Mouse (Mus musculus): ENCODE results near the gene Gm10964. TPM values are rescaled to one million over a fixed set of nuclear protein-coding genes. Genes with fewer than 3 reads are reported as not detected.
A peak's percentile ranks its signal among the peaks of the same experiment; 100 is the strongest.

The Gm10964 gene
- total RNA-seq, 2 experiments from 2014 or later = not detected

DNA sequence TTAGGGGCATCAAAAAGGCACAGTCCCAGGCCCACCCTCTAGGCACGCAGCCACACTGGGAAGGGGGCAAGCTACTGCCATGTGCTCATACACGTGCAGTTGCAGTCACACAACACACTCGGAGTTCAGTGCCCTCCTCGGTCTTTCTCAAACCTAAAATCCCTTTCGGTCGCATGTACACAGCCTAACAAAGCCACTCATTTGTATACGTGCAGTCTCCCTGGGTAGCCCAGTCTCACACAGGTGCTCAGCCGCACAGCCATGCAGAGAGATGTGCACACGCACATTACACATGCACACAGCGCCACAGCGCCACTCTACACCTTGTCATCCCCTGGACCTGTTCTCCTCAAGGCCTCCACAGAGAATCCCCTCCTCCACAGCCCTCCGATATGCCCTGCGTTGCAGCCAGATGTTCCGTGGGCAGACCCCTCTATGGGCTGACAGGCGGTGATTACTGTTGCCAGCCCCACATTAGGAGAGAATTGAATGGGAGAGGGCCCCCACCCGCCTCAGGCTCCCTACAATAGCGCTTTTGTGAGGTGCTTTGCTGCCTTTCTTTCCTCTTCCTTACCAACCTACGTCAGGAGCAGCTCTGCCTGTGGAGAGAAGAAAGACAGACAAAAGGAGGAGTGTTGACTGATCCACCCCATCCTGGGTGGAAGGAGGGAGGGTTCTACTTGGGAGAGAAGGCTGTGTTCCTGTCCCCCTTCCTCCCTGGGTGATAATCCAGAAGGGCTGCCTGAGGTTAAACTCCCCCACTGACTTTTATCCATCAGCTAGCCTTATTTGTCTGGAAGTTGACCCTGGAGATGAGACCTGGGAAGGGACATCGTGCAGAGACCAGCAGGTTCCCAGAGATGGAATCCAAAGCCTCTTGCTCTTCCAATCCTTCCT, 5.1 kb upstream of the Gm10964 start:
- no peak for DNase-seq
- intact Hi-C loops (cut with DNase I) = no loop called here

DNA sequence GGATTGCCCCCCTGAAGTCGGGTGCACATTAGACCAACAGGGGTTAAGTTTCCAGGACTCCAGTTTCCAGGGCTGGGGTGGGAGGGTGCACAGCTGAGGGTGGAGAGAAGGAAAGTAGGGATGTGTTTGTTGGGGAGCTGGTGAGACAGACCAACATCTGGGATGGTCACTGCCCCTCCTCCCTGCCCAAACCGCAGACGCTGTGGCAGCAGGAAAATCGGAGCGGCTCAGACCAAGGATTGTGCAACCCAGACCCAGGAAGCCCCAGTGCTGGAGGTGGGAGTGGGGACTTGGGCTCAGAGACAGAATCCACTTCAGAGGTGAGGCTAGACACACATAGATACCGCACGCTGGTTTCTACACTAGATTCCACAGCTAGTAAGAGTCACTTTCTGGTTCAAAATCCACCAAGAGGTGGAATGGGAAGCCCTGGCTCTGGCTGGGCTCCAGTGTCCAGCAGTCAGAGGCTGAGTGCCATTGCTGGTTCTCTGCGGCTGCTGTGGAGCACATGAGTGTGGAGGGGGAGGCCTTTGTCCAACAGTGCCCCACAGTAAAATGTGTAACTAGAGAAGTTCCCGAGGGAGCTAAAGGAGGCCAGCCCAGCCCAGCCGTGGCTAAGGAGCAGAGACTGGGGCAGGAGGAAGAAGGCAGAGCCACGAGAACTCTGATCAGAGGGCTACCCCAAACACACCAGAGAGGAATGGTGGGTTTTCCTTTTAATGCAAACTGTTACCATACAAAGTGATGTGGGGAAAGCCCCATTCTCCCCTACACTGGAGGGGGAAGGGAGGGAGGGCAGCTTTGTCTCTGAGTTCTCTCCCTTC, 4.3 kb upstream of the Gm10964 start:
- intact Hi-C loops (cut with DNase I) = loop anchor here (5.0 kb wide), 1 partner anchor 253 kb away; no protein-coding TSS in a partner anchor
- peak; percentile 43 to 46 for DNase-seq

DNA sequence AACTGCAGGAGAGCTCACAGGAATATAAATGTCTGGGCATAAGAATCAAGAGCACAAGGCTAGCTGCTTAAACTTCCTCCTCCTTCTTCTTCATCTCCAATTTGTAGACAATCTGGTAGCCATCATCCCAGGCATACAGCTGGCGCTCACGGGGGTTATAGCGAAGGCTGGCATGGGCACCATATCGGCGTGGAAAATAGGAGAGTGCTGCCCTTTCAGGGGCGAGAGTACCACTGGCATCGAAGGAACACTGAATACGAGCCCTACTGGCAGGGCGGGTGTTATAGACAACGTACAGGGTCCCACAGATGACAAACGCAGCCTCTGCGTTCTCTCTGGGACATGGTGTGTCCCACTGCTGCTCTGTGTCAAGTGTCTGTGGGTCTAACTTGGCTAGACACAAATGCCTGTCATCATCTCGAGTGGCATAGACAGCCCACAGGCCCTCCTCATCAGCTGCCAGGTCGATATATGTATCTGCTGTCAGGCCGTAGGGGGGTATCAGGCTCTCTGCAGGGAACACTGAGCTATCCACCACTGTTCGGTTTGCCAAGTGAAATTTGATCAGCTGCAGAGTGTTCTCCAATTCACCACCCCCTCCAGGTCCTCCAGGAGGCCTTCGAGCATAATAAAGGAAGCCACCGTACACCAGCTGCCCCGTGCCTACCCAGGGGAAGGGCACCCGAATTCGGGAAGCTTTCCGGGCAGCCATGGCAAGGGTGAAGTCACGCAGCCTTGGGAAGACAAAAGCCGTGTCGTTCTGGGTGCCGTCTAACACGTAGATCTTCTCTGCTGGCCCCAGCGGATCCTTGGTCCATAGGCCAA, 3.2 kb upstream of the Gm10964 start:
- intact Hi-C loops (cut with DNase I) = loop anchor here (5.0 kb wide), 1 partner anchor 254 kb away; no protein-coding TSS in a partner anchor
- no peak for DNase-seq

DNA sequence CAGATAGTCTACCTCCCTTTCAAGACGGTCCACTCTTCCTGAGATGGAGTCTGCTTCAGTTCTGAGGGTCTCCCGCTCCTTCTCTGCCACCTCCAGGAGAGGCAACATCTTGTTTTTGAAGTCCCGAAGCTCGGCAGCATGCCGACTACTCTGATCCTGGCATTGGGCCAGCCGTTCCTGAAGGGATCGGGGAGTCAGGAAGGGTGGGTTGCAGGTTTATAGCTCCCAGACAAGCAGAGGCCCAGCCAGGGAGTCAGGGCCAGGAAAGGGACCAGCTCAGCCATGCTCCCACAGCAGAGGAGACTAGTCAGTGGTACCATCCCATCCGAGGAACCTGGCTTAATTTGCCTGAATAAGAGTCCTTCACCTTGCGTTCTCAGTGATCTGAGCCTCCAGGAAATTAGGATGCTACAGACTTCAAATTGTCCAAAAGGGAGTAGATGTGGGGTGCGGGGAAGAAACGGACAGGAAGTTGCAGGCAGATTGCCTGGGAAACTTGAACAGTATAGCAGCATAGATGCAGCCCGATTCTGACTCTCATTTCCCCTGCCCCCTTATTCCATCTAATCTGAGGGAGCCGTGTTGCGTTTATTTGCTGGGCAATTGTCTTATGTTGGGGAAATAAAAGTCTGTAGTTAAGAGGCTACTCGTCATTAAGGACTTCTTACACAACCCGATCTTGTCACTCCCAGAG, 2.0 kb upstream of the Gm10964 start:
- peak; percentile 58 to 67 for DNase-seq
- intact Hi-C loops (cut with DNase I) = loop anchor here (5.0 kb wide), 1 partner anchor 255 kb away; no protein-coding TSS in a partner anchor

DNA sequence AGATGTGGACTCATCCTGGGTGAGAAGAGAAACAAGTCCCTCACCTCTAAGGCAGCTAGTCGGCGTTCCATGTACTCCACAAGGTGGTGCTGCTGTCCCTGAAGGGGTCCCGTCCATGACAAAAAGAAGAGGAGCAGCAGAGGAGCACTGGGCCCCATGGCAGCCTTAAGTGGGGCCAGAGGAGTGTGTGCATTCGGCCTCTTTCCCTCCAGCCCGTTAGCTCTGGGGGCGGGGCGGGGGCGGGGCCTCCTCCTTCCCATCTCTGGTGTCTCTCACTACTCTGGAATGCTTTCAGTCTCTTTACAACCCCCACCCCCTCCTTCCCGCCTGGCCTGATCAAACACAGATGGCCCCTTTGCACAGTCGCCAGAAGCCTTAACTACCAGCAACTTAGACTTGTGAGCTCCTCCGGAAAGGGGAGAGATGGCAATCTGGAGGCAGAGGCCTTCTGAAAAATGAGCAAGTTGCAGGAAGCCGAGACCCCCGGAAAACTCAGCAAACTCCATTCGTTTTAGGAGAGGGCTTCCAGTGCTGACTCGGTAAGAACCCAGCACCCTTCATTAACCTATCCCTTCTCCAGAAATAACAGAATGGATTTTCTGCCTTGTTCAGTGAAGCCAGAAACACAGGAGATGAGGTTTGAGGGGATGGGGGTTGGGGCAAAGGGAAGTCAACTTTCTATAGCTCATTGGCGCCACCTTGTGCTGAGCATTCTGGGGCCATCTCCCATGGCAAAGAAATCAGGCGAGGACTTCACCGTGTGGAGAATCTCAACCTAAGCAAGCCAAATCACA, 1.2 kb upstream of the Gm10964 start, which contains the start of gene Olfml3:
Gene Olfml3 (minus strand): TSS at position 224 of the 794 bp plus-strand sequence.
- DNase-seq = peak; percentile 89 to 95
- intact Hi-C loops (cut with DNase I) = loop anchor here (1.0 to 5.0 kb wide), 5 partner anchors 53 to 345 kb away; partner anchors contain the start of gene Hipk1

DNA sequence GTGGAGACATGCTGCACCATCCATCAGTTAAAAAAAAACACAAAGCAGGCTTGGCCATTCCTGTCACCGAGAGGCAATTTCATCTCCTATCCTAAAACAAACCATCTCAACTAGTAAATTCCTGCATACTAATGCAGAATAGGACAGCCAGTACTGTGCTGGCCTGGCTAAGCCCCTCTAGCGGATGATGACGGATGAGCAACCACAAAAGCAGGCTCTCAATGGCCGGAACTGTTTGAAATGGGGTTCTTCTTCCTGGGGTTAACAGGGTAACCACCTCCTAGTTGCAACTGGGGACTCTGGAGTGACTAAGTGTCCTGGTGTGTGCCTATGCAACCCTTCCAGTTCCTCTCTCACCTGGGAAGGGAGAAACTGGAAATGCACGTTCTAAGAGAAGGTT, 1.2 kb downstream of the Gm10964 start:
- intact Hi-C loops (cut with DNase I) = no loop called here

DNA sequence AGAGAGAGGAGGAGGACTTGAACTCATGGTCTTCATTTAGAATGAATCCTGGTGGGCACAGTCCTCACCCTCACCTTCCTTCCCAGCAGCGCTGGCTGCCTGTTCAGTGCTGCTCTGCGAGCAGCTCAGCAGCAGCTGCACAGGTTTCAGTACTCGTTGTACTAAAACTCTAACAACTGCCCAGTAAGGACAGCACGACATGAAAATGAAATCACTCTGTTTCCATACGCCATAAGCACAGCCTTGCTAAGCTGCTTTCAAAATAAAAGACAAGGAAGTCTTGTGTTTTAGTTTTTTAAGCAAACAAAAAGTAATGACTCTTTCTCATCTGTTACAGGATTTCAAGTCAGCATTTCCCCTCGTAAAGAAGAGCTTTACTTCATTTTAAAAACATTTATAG, 4.0 kb downstream of the Gm10964 start:
- no peak for DNase-seq

More for the DNA sequence above, 1.2 kb downstream of the Gm10964 start:
- no peak for DNase-seq

DNA sequence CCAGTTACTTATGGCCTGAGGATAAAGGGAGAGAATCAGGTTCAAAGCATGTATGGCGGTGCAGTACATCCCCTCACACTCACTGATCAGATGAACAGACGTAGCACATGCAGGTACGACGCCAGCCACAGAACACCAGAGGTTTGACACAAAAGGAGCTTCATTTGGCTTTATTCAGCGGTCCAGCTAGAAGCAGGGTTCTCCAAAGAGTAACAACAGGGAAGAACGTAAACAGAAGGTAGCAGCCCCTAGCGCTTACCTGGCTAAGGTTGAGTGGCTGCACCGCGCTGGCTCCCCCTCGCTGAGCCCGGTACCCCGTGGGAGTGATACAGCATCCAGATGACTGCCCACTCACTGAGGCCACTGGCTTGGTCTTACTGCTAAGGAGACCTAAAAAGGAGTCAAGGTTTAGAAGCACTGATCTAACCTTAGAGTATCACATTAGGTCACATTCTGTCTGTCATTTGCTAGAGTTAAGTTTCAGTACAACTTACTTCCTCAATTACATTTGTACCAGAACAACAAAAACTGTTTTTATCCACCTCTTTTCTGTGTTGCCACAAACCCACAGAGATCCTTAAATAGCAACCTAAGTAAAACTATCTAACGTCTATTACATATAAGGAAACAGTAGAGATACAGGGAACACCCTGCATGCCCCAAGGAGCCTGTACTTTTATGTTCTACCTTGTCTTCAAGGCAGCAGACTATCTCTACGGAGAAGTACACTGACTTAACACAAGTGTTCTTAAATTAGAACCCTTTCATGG, 6.0 kb downstream of the Gm10964 start:
- intact Hi-C loops (cut with DNase I) = no loop called here
- no peak for DNase-seq

More for the DNA sequence above, 4.0 kb downstream of the Gm10964 start:
- intact Hi-C loops (cut with DNase I) = no loop called here

DNA sequence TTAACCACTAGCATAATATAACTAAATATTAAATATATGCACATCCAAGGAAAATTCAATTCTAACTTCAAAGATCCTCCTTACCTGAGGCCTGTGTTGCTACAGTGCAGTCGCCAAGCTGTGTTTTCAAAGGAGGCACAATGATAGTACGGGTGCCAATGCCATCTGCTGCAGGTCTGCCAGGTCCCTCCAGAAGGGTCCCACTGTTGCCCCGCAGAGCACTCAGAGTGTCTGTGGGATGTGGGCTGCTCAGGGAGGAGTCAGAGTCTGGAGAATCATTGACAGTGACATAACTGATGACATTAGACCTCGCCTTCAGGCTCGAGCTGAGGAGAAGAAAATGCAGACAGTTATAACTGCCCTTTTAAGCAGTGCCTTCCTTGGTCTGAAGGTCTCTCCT, 7.5 kb downstream of the Gm10964 start:
- no peak for DNase-seq
- intact Hi-C loops (cut with DNase I) = no loop called here

DNA sequence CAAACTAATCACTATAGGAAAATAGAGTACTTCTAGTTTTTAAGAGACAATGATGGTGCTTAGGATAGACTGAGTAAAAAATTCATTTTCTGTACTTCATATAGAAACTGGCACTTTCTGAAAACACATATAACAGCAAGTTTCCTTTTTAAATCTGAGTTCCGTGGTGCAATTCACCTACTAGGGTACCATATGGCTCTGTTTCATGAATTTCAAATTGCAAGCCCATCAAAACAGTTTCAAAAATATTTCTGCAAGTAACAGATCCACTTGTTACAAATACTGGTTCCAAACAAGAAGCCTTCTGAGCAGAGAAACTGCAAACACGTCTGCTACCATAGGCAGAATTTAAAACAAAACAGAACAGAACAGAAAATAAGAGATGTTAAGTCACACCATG, 12.4 kb downstream of the Gm10964 start:
- intact Hi-C loops (cut with DNase I) = loop anchor here (5.0 kb wide), 1 partner anchor 36 kb away; no protein-coding TSS in a partner anchor
- no peak for DNase-seq

DNA sequence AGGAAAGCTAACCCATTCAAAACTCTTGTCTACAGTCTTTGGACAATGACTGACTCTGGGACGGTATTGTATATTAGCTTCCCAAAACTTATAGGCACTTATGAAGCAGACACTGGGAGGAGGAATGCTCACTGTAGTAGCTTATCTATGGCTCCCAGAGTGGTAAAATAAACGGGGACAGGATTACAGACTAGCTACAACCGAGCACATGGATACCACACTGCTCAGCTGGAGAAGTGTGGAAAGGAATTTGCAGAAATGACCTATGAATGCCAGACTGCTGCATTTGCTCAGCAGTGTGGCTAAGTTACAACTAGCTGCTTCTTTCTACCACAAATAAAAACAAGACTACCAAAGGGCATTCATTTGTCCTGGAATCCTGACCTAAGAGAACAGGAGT, 16.2 kb downstream of the Gm10964 start:
- DNase-seq = no peak
- intact Hi-C loops (cut with DNase I) = no loop called here

DNA sequence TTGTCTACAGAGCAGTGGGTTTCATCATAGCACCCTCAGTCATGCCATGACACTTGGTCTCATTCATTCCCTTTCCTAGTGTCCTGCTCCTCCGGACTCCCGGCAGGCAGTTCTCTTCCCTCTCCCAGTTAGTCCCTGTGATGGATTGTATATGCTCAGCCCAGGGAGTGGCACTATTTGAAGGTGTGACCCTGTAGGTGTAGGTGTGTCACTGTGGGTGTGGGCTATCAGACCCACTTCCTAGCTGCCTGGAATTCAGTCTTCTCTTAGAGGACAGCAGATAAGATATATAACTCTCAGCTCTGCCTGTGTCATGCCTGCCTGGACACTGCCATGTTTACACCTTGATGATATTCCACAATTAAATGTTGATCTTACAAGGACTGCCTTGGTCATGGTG, 17.8 kb downstream of the Gm10964 start:
- DNase-seq = no peak
- intact Hi-C loops (cut with DNase I) = no loop called here

DNA sequence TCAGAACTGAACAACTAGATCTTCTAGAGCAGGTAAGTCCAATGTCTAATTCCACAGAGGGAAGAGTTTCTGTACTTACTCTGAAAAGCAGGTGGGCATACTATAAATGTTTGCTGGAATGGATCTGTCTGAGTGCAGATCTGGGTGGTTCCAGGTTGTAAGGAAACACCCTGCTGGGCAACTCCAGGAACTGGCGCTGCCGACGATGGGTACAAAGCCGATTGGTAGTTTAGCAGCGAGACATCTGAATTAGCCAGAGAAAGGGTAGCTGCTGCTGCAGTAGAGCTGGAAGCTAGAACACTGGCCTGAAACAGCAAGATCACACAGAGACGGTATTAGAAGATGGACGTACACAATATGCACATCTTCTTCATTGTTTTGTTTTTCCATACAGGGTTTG, 19.3 kb downstream of the Gm10964 start:
- intact Hi-C loops (cut with DNase I) = no loop called here

DNA sequence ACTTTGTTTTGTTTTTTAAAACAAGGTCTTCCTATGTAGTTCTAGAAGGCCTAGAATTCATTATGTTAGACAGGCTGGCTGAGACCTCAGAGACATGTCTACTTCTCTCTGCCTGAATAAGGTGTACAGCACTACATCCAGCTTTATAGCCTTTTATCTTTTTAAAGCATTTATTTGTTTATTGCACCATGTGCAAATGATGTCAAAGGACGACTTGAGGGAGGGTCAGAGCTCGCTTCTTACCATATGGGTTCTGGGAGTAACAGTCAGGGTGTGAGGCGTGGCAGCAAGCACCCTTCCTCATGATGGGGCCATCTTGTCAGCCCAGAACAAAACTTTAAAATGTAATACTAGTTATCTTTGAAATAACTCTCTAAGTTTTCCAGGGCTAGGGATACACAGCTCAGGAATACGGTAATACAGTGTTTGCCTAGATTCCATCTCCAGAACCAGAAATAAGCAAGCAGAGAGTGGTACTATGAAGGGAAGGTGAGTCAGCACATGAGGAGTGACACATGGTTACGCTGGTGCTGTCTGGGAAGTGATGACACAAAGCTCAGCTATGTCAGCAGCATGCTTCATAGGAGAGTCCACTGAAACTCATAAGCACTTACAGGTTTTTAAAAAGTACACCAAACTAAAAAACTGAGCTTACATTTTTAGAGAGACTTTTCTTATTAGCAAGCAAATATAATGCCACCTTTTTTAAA, 20.2 kb downstream of the Gm10964 start:
- intact Hi-C loops (cut with DNase I) = no loop called here

More for the DNA sequence above, 19.3 kb downstream of the Gm10964 start:
- DNase-seq = no peak

DNA sequence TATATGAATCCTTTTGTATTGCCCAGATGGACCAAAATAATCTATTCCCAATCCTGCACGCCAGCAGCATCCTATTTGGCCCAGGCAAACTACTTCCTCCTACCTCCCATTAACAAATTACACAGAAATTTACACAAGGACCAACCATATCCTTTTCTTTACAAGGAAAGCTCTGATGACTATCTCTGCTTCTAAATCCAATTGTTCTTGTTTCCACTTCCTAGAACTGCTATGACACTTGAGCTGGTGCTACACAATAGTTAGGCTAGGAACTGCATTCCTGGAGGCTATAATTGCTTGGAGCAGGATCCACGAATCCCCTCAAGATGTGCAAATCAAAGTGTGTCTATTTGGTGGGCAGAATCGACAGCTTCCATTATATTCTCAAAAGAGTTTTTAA, 27.6 kb downstream of the Gm10964 start:
- intact Hi-C loops (cut with DNase I) = no loop called here
- DNase-seq = no peak

More for the DNA sequence above, 20.2 kb downstream of the Gm10964 start:
- no peak for DNase-seq

DNA sequence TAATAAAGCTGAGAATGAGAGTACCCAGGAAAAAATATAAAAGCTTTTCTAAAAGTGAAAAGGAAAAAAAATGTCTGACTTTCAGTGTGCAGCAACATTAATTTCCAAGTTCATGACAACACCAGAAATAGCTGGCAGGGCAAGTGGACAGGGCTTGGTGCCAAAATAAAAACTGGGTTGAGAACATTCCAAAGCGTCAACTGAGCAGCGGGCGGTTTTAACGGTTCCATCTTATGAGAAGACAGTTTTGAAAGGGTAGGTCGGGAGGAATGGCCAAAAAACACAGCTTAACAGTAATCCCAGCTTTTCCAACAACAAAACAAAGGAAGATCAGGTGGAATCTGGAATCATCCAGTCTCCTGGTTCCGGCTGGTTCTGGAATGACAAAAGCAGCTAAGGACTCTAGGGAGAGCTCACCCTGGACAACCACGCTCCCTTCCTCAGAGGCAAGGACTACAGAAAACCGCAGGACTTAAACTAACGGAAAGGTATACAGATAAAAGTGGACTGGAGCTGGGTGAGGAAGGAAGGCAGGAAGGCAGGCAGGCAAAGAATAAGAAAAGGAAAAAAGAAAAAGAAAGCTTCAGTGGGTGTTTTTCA, 32.5 kb downstream of the Gm10964 start:
- peak; percentile 69 to 85 for DNase-seq
- intact Hi-C loops (cut with DNase I) = loop anchor here (2.0 to 5.0 kb wide), 2 partner anchors 19 to 36 kb away; partner anchors contain the start of genes Ap4b1, Dclre1b, Gm43064 and Hipk1

DNA sequence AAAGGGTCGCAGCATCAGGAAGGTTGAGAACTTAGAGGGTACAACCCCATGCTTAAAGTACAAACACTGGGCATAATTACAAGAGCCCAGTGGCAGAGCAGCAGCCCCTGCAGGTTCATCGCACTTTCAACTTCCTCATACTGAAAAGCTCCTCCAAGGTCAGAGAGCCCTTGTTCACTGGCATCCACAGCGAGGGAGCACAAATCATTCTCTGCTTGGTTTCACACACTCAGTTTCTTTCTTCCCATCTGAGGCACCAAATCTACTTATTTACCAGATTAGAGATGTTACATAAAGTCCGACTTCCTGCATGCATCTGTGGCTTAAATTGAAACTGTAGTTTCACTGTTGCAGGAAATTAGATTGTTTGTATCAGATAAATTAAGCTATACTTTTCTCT, 33.7 kb downstream of the Gm10964 start:
- intact Hi-C loops (cut with DNase I) = loop anchor here (2.0 to 5.0 kb wide), 2 partner anchors 18 to 34 kb away; partner anchors contain the start of genes Ap4b1, Dclre1b, Gm43064 and Hipk1
- DNase-seq = no peak

All from heart, postnatal 14 days (tissue).